Comparison of ENCODE assay signal across 8 mouse cellular contexts in the genomic region with DNA sequence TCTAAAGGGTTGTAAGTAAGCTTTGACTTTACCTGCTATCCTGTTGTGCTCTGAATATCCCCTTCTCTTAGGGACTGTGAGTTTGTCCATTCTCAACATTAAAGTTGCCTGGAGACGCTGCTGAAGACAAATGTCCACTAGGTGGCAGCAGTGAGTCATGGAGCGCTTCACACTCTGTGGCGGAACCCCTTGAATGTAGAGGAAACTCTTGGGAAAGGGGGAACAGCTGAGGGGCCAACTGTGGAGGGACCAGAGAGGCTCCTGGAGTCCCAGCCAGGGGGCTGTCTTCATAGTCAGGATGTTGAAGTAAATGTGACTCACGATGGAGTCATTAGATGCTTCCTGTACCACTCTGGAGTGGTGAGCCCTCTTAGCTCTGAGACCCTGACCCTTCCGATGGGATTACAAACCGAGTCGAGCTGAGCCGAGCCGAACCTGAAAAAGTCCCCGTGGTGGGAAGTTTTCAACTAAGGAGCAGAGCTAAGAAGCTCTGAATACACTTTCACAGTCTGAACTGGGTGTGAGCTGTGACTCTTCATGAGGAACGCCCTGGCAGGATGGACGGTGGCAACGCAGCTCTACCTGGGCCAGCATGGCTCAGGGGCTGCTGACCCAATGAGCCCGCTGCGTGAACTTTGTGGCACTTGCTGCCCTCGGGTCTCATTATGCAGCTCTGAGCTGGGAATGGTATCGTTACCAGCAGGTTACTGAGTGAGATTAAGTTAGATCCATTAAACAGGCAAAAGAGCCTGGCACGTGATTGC. TPM values are rescaled to one million over a fixed set of nuclear protein-coding genes. Genes with fewer than 3 reads are reported as not detected.
DNase-seq lines count a peak whose midpoint lies in the region; ATAC-seq and TF ChIP-seq lines count a peak whose summit lies in the region.

No protein-coding gene starts in this region.

- no peak overlapping the region for H3K9ac ChIP-seq in heart, embryonic 12.5 days
- H3K9ac ChIP-seq in heart, embryonic 11.5 days (ENCODE audit: low read depth, low read length), result no peak overlapping the region
- no peak overlapping the region for H3K9ac ChIP-seq in forebrain, embryonic 14.5 days (ENCODE audit: low read length)
- H3K9ac ChIP-seq in intestine, postnatal 0 days (ENCODE audit: low read depth, low read length), result no peak overlapping the region

- peak; percentile 36; the same call in 1 of the 2 replicates for ATAC-seq in heart, embryonic 12.5 days (ENCODE audit: insufficient number of reproducible peaks, low FRiP score)
- ATAC-seq in heart, embryonic 11.5 days (replicated peaks; ENCODE audit: insufficient number of reproducible peaks, low FRiP score, low TSS enrichment), result no peak
- peak; percentile 72 for ATAC-seq in forebrain, embryonic 14.5 days
- ATAC-seq in intestine, postnatal 0 days, result no peak

- H3K27me3 ChIP-seq in heart, embryonic 12.5 days (replicated peaks), result peaks cover 37% of the 10 kb centered on the region
- H3K27me3 ChIP-seq in heart, embryonic 11.5 days (ENCODE audit: control insufficient read depth, insufficient read depth, low read length), result peaks cover 20% of the 10 kb centered on the region
- H3K27me3 ChIP-seq in forebrain, embryonic 14.5 days (replicated peaks; ENCODE audit: control insufficient read depth, insufficient read depth, low read length), result peaks cover 7% of the 10 kb centered on the region; the same call in 1 of the 2 replicates
- H3K27me3 ChIP-seq in intestine, postnatal 0 days (replicated peaks; ENCODE audit: control insufficient read depth, insufficient read depth, low read length), result no peaks in the 10 kb centered on the region; the same call in 1 of the 2 replicates
- H3K27me3 ChIP-seq in limb, embryonic 10.5 days (ENCODE audit: low read depth, poor library complexity, severe bottlenecking), result peaks cover 20% of the 10 kb centered on the region
- no peaks in the 10 kb centered on the region for H3K27me3 ChIP-seq in myocyte (ENCODE audit: control insufficient read depth, insufficient read depth, insufficient read length)
- H3K27me3 ChIP-seq in splenic B cell, adult 2 months (ENCODE audit: control insufficient read depth, insufficient read depth, low read length, poor library complexity, severe bottlenecking), result no peaks in the 10 kb centered on the region

- no peak overlapping the region for H3K27ac ChIP-seq in heart, embryonic 12.5 days (ENCODE audit: poor library complexity, severe bottlenecking)
- H3K27ac ChIP-seq in heart, embryonic 11.5 days (ENCODE audit: low read depth, low read length), result no peak overlapping the region
- H3K27ac ChIP-seq in forebrain, embryonic 14.5 days (ENCODE audit: low read depth, low read length), result no peak overlapping the region
- H3K27ac ChIP-seq in intestine, postnatal 0 days (ENCODE audit: low read depth, low read length), result no peak overlapping the region
- H3K27ac ChIP-seq in limb, embryonic 10.5 days, result no peak overlapping the region

- H3ac ChIP-seq in myocyte (ENCODE audit: control insufficient read depth, insufficient read length), result no peak overlapping the region

- no peak for TF ChIP-seq POLR2A in myocyte (IDR thresholded peaks at IDR 0.05; ENCODE audit: insufficient read length, low read depth)

- no peak overlapping the region for H3K4me2 ChIP-seq in heart, embryonic 12.5 days
- H3K4me2 ChIP-seq in heart, embryonic 11.5 days, result no peak overlapping the region
- H3K4me2 ChIP-seq in forebrain, embryonic 14.5 days (ENCODE audit: low read length), result no peak overlapping the region
- no peak overlapping the region for H3K4me2 ChIP-seq in intestine, postnatal 0 days (replicated peaks; ENCODE audit: low read depth)
- peak overlapping the region; percentile 18 for H3K4me2 ChIP-seq in myocyte (ENCODE audit: low read depth)

- peak; percentile 53 for DNase-seq in c-Kit-positive CD71-positive TER-119-negative erythroid progenitor cells, embryonic 14.5 days (ENCODE audit: low read depth)
- DNase-seq in forebrain, embryonic 14.5 days (ENCODE audit: low spot score), result peak; percentile 90
- DNase-seq in limb, embryonic 10.5 days (ENCODE audit: low spot score), result peak; percentile 85
- DNase-seq in splenic B cell, adult 2 months (ENCODE audit: low read depth, low spot score), result peak; percentile 86

- H3K4me3 ChIP-seq in heart, embryonic 12.5 days, result no peak overlapping the region
- no peak overlapping the region for H3K4me3 ChIP-seq in heart, embryonic 11.5 days (ENCODE audit: low read depth, low read length)
- H3K4me3 ChIP-seq in forebrain, embryonic 14.5 days (ENCODE audit: low read depth, low read length), result no peak overlapping the region
- H3K4me3 ChIP-seq in intestine, postnatal 0 days (ENCODE audit: low read depth, low read length), result no peak overlapping the region
- no peak overlapping the region for H3K4me3 ChIP-seq in limb, embryonic 10.5 days
- H3K4me3 ChIP-seq in myocyte, result no peak overlapping the region

- peak; percentile 99 for TF ChIP-seq CTCF in intestine, postnatal 0 days (IDR thresholded peaks at IDR 0.05; ENCODE audit: low read depth)

- WGBS in heart, embryonic 12.5 days, result 41% methylated on average over 18 of the region's 18 CpGs
- 39% methylated on average over 18 of the region's 18 CpGs for WGBS in heart, embryonic 11.5 days (ENCODE audit: insufficient replicate concordance)
- WGBS in forebrain, embryonic 14.5 days, result 38% methylated on average over 18 of the region's 18 CpGs
- WGBS in intestine, postnatal 0 days, result 39% methylated on average over 18 of the region's 18 CpGs
- 54% methylated on average over 18 of the region's 18 CpGs for WGBS in limb, embryonic 10.5 days

- H3K79me2 ChIP-seq in myocyte (ENCODE audit: control insufficient read depth, insufficient read depth), result no peaks in the 10 kb centered on the region

- no peaks in the 10 kb centered on the region for H3K9me3 ChIP-seq in heart, embryonic 12.5 days (replicated peaks)
- no peaks in the 10 kb centered on the region for H3K9me3 ChIP-seq in heart, embryonic 11.5 days (replicated peaks; ENCODE audit: control insufficient read depth, low read length)
- H3K9me3 ChIP-seq in forebrain, embryonic 14.5 days (replicated peaks; ENCODE audit: control insufficient read depth, low read length), result no peaks in the 10 kb centered on the region
- no peaks in the 10 kb centered on the region for H3K9me3 ChIP-seq in intestine, postnatal 0 days (ENCODE audit: control insufficient read depth)
- no peaks in the 10 kb centered on the region for H3K9me3 ChIP-seq in limb, embryonic 10.5 days (replicated peaks)

- no peaks in the 10 kb centered on the region for H3K36me3 ChIP-seq in heart, embryonic 12.5 days
- H3K36me3 ChIP-seq in heart, embryonic 11.5 days (ENCODE audit: control insufficient read depth, insufficient read depth, low read length), result no peaks in the 10 kb centered on the region
- H3K36me3 ChIP-seq in forebrain, embryonic 14.5 days (ENCODE audit: control insufficient read depth, insufficient read depth, low read length), result no peaks in the 10 kb centered on the region
- no peaks in the 10 kb centered on the region for H3K36me3 ChIP-seq in intestine, postnatal 0 days (ENCODE audit: control insufficient read depth, insufficient read depth)
- no peaks in the 10 kb centered on the region for H3K36me3 ChIP-seq in limb, embryonic 10.5 days
- no peaks in the 10 kb centered on the region for H3K36me3 ChIP-seq in myocyte (ENCODE audit: control insufficient read depth, insufficient read depth)
- H3K36me3 ChIP-seq in splenic B cell, adult 2 months (ENCODE audit: control insufficient read depth, insufficient read depth, low read length, poor library complexity, severe bottlenecking), result no peaks in the 10 kb centered on the region

- no peaks in the 10 kb centered on the region for H3K4me1 ChIP-seq in heart, embryonic 12.5 days (replicated peaks)
- H3K4me1 ChIP-seq in heart, embryonic 11.5 days (ENCODE audit: control insufficient read depth, insufficient read depth, low read length), result no peaks in the 10 kb centered on the region
- H3K4me1 ChIP-seq in forebrain, embryonic 14.5 days (ENCODE audit: control insufficient read depth, insufficient read depth, low read length), result peaks cover 6% of the 10 kb centered on the region; the same call in 1 of the 2 replicates
- no peaks in the 10 kb centered on the region for H3K4me1 ChIP-seq in intestine, postnatal 0 days (replicated peaks; ENCODE audit: control insufficient read depth, insufficient read depth, low read length)
- H3K4me1 ChIP-seq in limb, embryonic 10.5 days, result 0 out of 2 replicates have a peak, but pooled peaks cover 5% of the 10 kb centered on the region

RNA-seq across cellular contexts. Expression of a gene that starts 7.7 kb away (rescaled TPM):
- polyA plus RNA-seq in heart, embryonic 12.5 days (2016; fragmentation: Nextera tagmentation; extraction: Ambion mirVana), result 1.8 TPM in 2 replicates
- 1.3 and 2.9 TPM in 2 replicates for polyA plus RNA-seq in heart, embryonic 11.5 days (2014; fragmentation: Nextera tagmentation; extraction: Ambion mirVana)
- polyA plus RNA-seq in forebrain, embryonic 14.5 days (2014; fragmentation: Nextera tagmentation; extraction: Ambion mirVana), result 0.45 and 0.57 TPM in 2 replicates
- 3.7 and 3.9 TPM in 2 replicates for polyA plus RNA-seq in intestine, postnatal 0 days (2015; fragmentation: Nextera tagmentation; extraction: Ambion mirVana)
- polyA plus RNA-seq in limb, embryonic 10.5 days (2016; fragmentation: Nextera tagmentation; extraction: Ambion mirVana), result 0.95 and 1.8 TPM in 2 replicates
- polyA plus RNA-seq in myocyte (2012; fragmentation: generic; extraction: Trizol), result 0.02 TPM

RNA-seq across cellular contexts. Expression of a gene that starts 21.6 kb away (rescaled TPM):
- not detected in 2 replicates for polyA plus RNA-seq in heart, embryonic 12.5 days (2016; fragmentation: Nextera tagmentation; extraction: Ambion mirVana)
- not detected in 2 replicates for polyA plus RNA-seq in heart, embryonic 11.5 days (2014; fragmentation: Nextera tagmentation; extraction: Ambion mirVana)
- polyA plus RNA-seq in forebrain, embryonic 14.5 days (2014; fragmentation: Nextera tagmentation; extraction: Ambion mirVana), result not detected in 2 replicates
- polyA plus RNA-seq in intestine, postnatal 0 days (2015; fragmentation: Nextera tagmentation; extraction: Ambion mirVana), result 0.09 and 0.13 TPM in 2 replicates
- not detected in 2 replicates for polyA plus RNA-seq in limb, embryonic 10.5 days (2016; fragmentation: Nextera tagmentation; extraction: Ambion mirVana)
- not detected for polyA plus RNA-seq in myocyte (2012; fragmentation: generic; extraction: Trizol)

RNA-seq across cellular contexts. Expression of a gene that starts 35.3 kb away (rescaled TPM):
- not detected in 2 replicates for polyA plus RNA-seq in heart, embryonic 12.5 days (2016; fragmentation: Nextera tagmentation; extraction: Ambion mirVana)
- not detected in 2 replicates for polyA plus RNA-seq in heart, embryonic 11.5 days (2014; fragmentation: Nextera tagmentation; extraction: Ambion mirVana)
- not detected in 2 replicates for polyA plus RNA-seq in forebrain, embryonic 14.5 days (2014; fragmentation: Nextera tagmentation; extraction: Ambion mirVana)
- not detected in 2 replicates for polyA plus RNA-seq in intestine, postnatal 0 days (2015; fragmentation: Nextera tagmentation; extraction: Ambion mirVana)
- not detected in 2 replicates for polyA plus RNA-seq in limb, embryonic 10.5 days (2016; fragmentation: Nextera tagmentation; extraction: Ambion mirVana)
- polyA plus RNA-seq in myocyte (2012; fragmentation: generic; extraction: Trizol), result not detected

RNA-seq across cellular contexts. Expression of a gene that starts 46.0 kb away (rescaled TPM):
- polyA plus RNA-seq in heart, embryonic 12.5 days (2016; fragmentation: Nextera tagmentation; extraction: Ambion mirVana), result not detected in 2 replicates
- not detected in 2 replicates for polyA plus RNA-seq in heart, embryonic 11.5 days (2014; fragmentation: Nextera tagmentation; extraction: Ambion mirVana)
- polyA plus RNA-seq in forebrain, embryonic 14.5 days (2014; fragmentation: Nextera tagmentation; extraction: Ambion mirVana), result not detected in 2 replicates
- not detected in 2 replicates for polyA plus RNA-seq in intestine, postnatal 0 days (2015; fragmentation: Nextera tagmentation; extraction: Ambion mirVana)
- polyA plus RNA-seq in limb, embryonic 10.5 days (2016; fragmentation: Nextera tagmentation; extraction: Ambion mirVana), result not detected in 2 replicates
- polyA plus RNA-seq in myocyte (2012; fragmentation: generic; extraction: Trizol), result 0.16 TPM

RNA-seq across cellular contexts. Expression of a gene that starts 50.2 kb away (rescaled TPM):
- polyA plus RNA-seq in heart, embryonic 12.5 days (2016; fragmentation: Nextera tagmentation; extraction: Ambion mirVana), result 0.09 and 0.10 TPM in 2 replicates
- polyA plus RNA-seq in heart, embryonic 11.5 days (2014; fragmentation: Nextera tagmentation; extraction: Ambion mirVana), result 0.19 and 0.20 TPM in 2 replicates
- polyA plus RNA-seq in forebrain, embryonic 14.5 days (2014; fragmentation: Nextera tagmentation; extraction: Ambion mirVana), result not detected in 2 replicates
- polyA plus RNA-seq in intestine, postnatal 0 days (2015; fragmentation: Nextera tagmentation; extraction: Ambion mirVana), result 1.1 and 1.3 TPM in 2 replicates
- polyA plus RNA-seq in limb, embryonic 10.5 days (2016; fragmentation: Nextera tagmentation; extraction: Ambion mirVana), result 0.06 TPM in 1 of 2 replicates, not detected in the other
- polyA plus RNA-seq in myocyte (2012; fragmentation: generic; extraction: Trizol), result not detected

Comparison
In these comparisons a context has a peak if more than half of its experiments do, and no peak if none do; other contexts are left out.
1. ATAC-seq: peak in heart, embryonic 12.5 days (single experiment) and forebrain, embryonic 14.5 days (single experiment); none in heart, embryonic 11.5 days (single experiment) and intestine, postnatal 0 days (single experiment).
2. Peak in every context shown above with its lines, with median percentiles within 50 percentile points of each other: DNase-seq.